Mouse (Mus musculus) lung, postnatal 0 days (tissue): ENCODE results near the gene Rtkn2.

Experiments
- CTCF ChIP-seq: IDR thresholded peaks from 2 replicates; pipeline ENCODE4 v1.5.1; 2016; ENCODE audit warnings: antibody characterized with exemption, mild to moderate bottlenecking
- EP300 ChIP-seq: IDR thresholded peaks from 2 replicates; pipeline ENCODE4 v1.6.1; 2016; ENCODE audit warnings: antibody characterized with exemption, mild to moderate bottlenecking, control low read depth

- TF ChIP-seq CTCF (no peak), EP300 (no peak)
These were observed 99.3 kb downstream of the Rtkn2 start for GRCm38 (mm10) chr10:68078708-68079107.
